9 mouse cellular contexts compared by ENCODE assay signal in the genomic region with DNA sequence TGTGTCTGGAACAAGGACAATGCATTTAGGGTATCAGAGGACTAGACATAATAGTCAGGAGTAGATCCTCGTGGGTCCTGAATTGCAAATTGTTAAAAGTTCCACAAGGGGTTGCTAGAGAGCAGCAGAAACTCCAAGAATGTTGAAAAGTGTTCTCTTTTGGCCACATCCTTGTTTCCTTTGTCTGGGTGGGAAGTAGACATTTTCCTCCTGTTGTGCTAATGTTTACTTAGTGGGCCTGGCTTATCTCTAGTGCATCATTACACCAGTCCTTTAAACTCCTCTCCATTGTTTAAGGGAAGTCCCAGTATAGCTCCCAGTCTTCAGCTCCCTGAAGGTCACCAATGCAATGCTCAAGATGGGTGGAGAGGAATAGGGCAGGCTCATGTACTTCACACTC. TPM values are rescaled to one million over a fixed set of nuclear protein-coding genes. Genes with fewer than 3 reads are reported as not detected.
A peak's percentile ranks its signal among the peaks of the same experiment; 100 is the strongest.
DNase-seq lines count a peak whose midpoint lies in the region; ATAC-seq and TF ChIP-seq lines count a peak whose summit lies in the region.
"Had no signal": no experiment of that assay in that cellular context is flagged by ENCODE, and none has a peak within 500 bp of the region (broad histone marks: within the 10 kb centered on the region; RNA-seq: fewer than 3 reads in every experiment).

No protein-coding gene starts in this region.

- no peak overlapping the region for H3K27ac ChIP-seq in kidney, embryonic 15.5 days
- H3K27ac ChIP-seq in lung, postnatal 0 days (ENCODE audit: low read length): no peak overlapping the region

- ATAC-seq in kidney, embryonic 15.5 days (replicated peaks; ENCODE audit: low FRiP score): no peak
- ATAC-seq in lung, postnatal 0 days: peak; percentile 90

- DNase-seq in kidney, adult 9 months: peak; percentile 35
- DNase-seq in MEL-GATA-1-ER (ENCODE audit: extremely low read depth, low read depth): peak; percentile 15
- peak; percentile 64 for DNase-seq in embryo, embryonic 10 days (ENCODE audit: low spot score)
- DNase-seq in lung, postnatal 0 days (ENCODE audit: low spot score): peak; percentile 89
- no peak for DNase-seq in layer of hippocampus, adult 9-11 months
- no peak for DNase-seq in cerebellum, adult 8-10 months
- no peak for DNase-seq in cerebellum, postnatal 4 days (ENCODE audit: low spot score in 2 of 2)
- DNase-seq: cerebellum, adult 2 months had no signal

- 0 out of 2 replicates have a peak, but pooled peaks cover 3% of the 10 kb centered on the region for H3K4me1 ChIP-seq in kidney, embryonic 15.5 days
- no peaks in the 10 kb centered on the region for H3K4me1 ChIP-seq in lung, postnatal 0 days (ENCODE audit: insufficient read depth, low read depth, low read length)

- peak; percentile 92 for TF ChIP-seq EP300 in lung, postnatal 0 days (IDR thresholded peaks at IDR 0.05)

- H3K4me2 ChIP-seq in kidney, embryonic 15.5 days: no peak overlapping the region
- no peak overlapping the region for H3K4me2 ChIP-seq in lung, postnatal 0 days (replicated peaks; ENCODE audit: low read depth, low read length)

- 23% methylated on average over 1 of the region's 1 CpGs for WGBS in kidney, embryonic 15.5 days
- WGBS in lung, postnatal 0 days: 3% methylated on average over 1 of the region's 1 CpGs

- TF ChIP-seq CTCF in lung, postnatal 0 days (IDR thresholded peaks at IDR 0.05): peak; percentile 82

- H3K4me3 ChIP-seq in kidney, embryonic 15.5 days (replicated peaks): no peak overlapping the region
- H3K4me3 ChIP-seq in lung, postnatal 0 days (ENCODE audit: low read depth, low read length): no peak overlapping the region

- no peak overlapping the region for H3K9ac ChIP-seq in kidney, embryonic 15.5 days
- no peak overlapping the region for H3K9ac ChIP-seq in lung, postnatal 0 days (replicated peaks; ENCODE audit: low read depth)

- H3K36me3 ChIP-seq in kidney, embryonic 15.5 days: no peaks in the 10 kb centered on the region
- H3K36me3 ChIP-seq in lung, postnatal 0 days (ENCODE audit: insufficient read depth, low read length): no peaks in the 10 kb centered on the region

- no peaks in the 10 kb centered on the region for H3K27me3 ChIP-seq in kidney, embryonic 15.5 days
- no peaks in the 10 kb centered on the region for H3K27me3 ChIP-seq in lung, postnatal 0 days (replicated peaks; ENCODE audit: insufficient read depth, low read length)

- H3K9me3 ChIP-seq in kidney, embryonic 15.5 days (replicated peaks): no peaks in the 10 kb centered on the region
- no peaks in the 10 kb centered on the region for H3K9me3 ChIP-seq in lung, postnatal 0 days (ENCODE audit: low read length)

RNA-seq across cellular contexts. Expression of a gene that starts 57.9 kb away (rescaled TPM):
- 40.0 and 47.3 TPM in 2 replicates for polyA plus RNA-seq in kidney, embryonic 15.5 days (2015; fragmentation: Nextera tagmentation; extraction: Ambion mirVana)
- 14.2 and 15.9 TPM in 2 replicates for polyA plus RNA-seq in lung, postnatal 0 days (2015; fragmentation: Nextera tagmentation; extraction: Ambion mirVana)

Comparison
In these comparisons a context has a peak if more than half of its experiments do, and no peak if none do; other contexts are left out.
1. DNase-seq: peak in kidney, adult 9 months (single experiment), MEL-GATA-1-ER (single experiment), embryo, embryonic 10 days (single experiment) and lung, postnatal 0 days (single experiment); none in layer of hippocampus, adult 9-11 months (single experiment), cerebellum, adult 8-10 months (single experiment) and cerebellum, postnatal 4 days (0 of 2).